In the genomic region with DNA sequence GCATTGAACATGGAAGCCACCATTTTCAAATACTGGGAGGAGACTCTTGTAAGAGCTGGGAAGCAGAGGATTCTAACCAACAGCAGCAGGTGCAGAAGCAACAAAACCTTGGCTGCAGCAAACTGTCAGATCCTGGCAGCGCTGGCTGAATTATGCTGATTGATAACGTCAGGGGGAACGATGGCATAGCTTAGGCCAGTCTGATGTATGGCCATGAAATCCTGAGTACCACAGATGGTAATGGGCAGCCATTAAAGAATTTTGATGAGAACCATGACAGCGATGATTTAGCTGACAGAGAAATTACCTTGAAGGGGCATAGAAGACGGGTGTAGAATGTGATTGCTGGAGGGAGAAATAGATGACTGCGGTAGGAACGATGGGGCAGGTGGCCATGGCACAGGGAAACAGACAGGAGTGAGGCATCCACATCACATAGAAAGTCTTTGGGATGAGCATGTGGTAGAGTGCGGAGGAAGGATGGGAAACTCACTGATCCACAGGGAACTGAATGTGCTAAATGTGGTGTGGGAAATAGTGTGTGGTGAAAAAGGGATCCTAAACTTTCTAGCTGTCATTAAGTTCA, we compare ENCODE assay signal across 22 mouse cellular contexts.
"Had no signal": no experiment of that assay in that cellular context is flagged by ENCODE, and none has a peak within 500 bp of the region (broad histone marks: within the 10 kb centered on the region; RNA-seq: fewer than 3 reads in every experiment).

No protein-coding gene starts in this region.

- H3K27me3 ChIP-seq: limb, embryonic 12.5 days; limb, embryonic 15.5 days; stomach, embryonic 15.5 days had no signal

- ATAC-seq: liver, postnatal 0 days; lung, postnatal 0 days had no signal

- DNase-seq: kidney, adult 18-20 months; kidney, adult 9 months; kidney, postnatal 14 days; kidney, postnatal 4 days; left cerebral cortex, postnatal 4 days; liver, postnatal 0 days; lung, embryonic 14.5 days; midbrain, embryonic 14.5 days; right cerebral cortex, adult 18-20 months; right cerebral cortex, postnatal 14 days; right cerebral cortex, postnatal 4 days; thymus, adult 2 months; thymus, postnatal 14 days; thymus, postnatal 4 days had no signal

- H3K27ac ChIP-seq: limb, embryonic 12.5 days; limb, embryonic 15.5 days; liver, embryonic 14.5 days; macrophage; stomach, embryonic 15.5 days had no signal

- H3K4me3 ChIP-seq: limb, embryonic 12.5 days; limb, embryonic 15.5 days; stomach, embryonic 15.5 days had no signal

- H3K4me1 ChIP-seq: limb, embryonic 15.5 days had no signal

- H3K4me2 ChIP-seq: limb, embryonic 12.5 days; limb, embryonic 15.5 days; liver, embryonic 11.5 days; lung, embryonic 14.5 days; midbrain, embryonic 11.5 days; stomach, embryonic 15.5 days had no signal

- H3K9ac ChIP-seq: limb, embryonic 12.5 days; limb, embryonic 15.5 days; liver, embryonic 14.5 days; liver, postnatal 0 days; lung, embryonic 14.5 days; stomach, embryonic 15.5 days had no signal

- H3K9me3 ChIP-seq: limb, embryonic 12.5 days; limb, embryonic 15.5 days; stomach, embryonic 15.5 days had no signal
